Mouse (Mus musculus) lung, postnatal 14 days (tissue): ENCODE measurements around the gene Spen.
"Not testable (repeated sequence)": the region's sequence is repeated elsewhere in the genome, so short reads cannot be mapped to it uniquely, and the experiment has no call there.

Experiments used
- DNase-seq: peaks from one replicate; pipeline ENCODE4 v3.0.0; 2021

The Spen gene

GRCm38 (mm10) chr4:141559131-141559897 is 20.9 kb upstream of the Spen start:
- DNase-seq = peak; percentile 70

DNA sequence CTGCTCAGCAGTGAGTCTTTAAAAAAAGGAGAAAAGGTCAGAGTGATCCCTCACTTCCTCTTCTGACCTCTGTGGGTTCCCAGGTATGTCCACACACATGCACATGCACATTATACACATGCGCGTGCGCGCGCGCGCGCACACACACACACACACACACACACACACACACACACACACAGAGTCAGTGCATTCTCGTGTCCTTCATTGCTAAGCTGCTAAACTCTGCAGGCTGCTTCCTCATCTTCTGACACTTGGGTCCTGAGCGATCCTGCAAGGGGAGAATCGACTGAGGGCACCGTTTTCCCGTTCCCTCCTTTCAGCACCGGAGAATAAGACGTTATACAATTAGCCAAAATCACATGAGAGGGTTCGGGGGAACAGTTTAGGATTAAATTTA is 20.3 kb upstream of the Spen start:
- DNase-seq = no peak

- not testable (repeated sequence) for DNase-seq
Observed at GRCm38 (mm10) chr4:141556163-141556562, 17.8 kb upstream of the Spen start.

GRCm38 (mm10) chr4:141554255-141554865 is 16.0 kb upstream of the Spen start:
- not testable (repeated sequence) for DNase-seq

- DNase-seq = no peak
Observed at GRCm38 (mm10) chr4:141552484-141552883, 14.1 kb upstream of the Spen start.

- no peak for DNase-seq
Observed at GRCm38 (mm10) chr4:141547299-141547698, 8.9 kb upstream of the Spen start.

DNA sequence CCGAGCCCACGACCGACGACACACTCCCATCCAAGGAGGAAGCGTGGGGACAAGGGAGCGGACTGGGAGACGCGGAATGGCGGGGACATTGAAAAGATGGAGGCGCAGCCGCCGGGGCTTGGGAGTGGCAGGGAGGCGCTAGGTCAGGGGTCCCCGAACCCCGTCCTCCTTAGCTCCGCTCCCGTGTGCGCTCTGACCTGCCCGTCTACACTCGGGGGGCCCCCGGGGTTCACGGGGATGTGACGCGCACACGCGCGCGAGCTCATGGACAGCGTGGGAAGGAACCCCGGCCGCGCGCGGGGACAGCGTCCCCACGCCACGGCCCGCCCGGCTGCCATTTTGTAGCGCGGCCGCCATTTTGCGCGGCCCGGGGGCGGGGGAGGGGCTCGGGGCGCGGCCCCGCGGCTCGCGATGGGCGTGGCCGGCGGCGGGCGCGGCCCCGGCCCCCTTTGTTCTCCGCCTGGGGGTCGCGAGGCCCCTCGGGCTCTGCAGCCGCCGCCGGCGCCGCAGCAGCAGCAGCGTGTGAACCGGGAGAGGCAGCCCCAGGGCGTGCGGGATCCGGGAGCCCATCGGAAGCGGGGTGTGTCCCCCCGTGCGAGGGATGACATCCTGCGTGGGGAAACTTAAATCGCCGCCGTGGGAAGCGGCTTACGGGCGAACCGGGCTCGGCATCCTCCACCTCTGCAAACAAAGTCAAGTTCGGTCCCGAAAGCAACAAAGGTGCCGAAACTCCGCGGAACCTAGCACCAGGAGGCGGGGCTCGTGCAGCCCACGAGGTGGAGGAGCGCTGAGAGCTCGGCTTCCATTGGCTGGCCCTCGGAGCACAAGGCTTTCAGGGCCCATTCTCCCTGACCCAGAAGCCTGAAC is 8.2 kb upstream of the Spen start:
- peak; percentile 84 for DNase-seq

DNA sequence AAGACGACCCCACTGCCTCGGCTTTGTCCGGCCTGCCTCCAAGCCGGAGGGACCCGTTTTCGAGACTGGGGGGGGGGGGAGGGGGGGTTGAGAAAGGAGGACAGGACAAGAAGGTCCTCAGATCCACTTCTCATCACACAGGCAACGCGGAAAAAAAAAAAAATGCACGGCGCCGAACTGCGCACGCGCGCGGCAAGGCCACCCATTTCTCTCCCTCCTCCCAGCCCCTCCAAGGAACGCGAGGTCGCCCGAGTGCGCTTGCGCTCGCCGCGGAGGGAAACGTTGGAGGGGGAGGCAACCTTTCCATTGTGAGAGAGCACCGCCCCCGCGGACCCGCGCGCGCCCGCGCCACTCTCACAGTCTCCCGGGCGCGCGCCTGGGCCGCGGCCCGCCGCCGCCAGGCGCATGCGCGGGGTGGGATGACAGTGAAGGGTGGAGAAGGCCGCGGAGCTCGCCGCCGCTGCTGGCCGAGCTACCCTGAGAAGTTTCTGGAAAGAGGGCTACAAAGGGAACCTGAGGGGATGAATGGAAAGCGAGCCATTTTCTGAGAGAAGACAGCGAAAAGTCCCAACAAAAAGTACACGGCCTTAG is 7.4 kb upstream of the Spen start:
- peak; percentile 99 for DNase-seq

DNA sequence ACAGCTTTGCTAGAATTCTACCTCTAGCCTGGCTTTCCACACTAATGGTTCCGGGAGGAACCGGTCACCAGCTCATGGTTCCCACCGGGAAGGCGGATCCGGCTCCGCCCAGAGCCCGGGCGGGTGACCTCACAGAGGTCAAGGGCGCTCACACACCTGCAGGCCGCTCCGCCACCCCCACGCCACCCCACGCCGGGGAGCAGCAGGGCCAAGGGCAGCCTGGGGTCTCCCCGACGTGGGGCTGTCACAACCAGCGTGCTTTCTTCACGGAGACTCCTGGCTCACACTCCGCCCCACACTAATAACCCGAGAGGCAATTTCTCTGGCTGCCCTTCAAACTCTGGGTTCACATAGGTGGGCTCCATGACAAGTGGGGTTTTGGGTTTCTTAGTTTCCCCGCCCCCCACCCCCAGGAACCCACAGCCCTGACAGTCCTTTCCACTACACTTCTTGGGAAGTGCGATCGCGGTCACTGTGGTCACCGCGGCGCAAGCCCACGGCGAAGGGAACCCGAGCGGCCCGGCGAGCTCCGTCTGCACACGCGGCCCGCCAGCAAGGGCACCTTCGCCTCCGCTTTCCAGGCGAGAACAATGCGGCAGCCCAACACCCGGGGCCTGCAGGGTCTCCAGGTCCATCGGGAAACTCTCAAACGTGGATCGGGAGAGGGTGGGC is 6.8 kb upstream of the Spen start:
- DNase-seq = peak; percentile 75

- DNase-seq = no peak
Observed at GRCm38 (mm10) chr4:141544536-141544935, 6.1 kb upstream of the Spen start.

- DNase-seq = no peak
Observed at GRCm38 (mm10) chr4:141543593-141543992, 5.2 kb upstream of the Spen start.

GRCm38 (mm10) chr4:141541851-141542250 is 3.5 kb upstream of the Spen start:
- no peak for DNase-seq

- no peak for DNase-seq
Observed at GRCm38 (mm10) chr4:141540844-141541243, 2.4 kb upstream of the Spen start.

- DNase-seq = no peak
Observed at GRCm38 (mm10) chr4:141539213-141539767, 893 bp upstream of the Spen start.

GRCm38 (mm10) chr4:141537706-141538407 is 540 bp downstream of the Spen start:
- peak; percentile 58 for DNase-seq

DNA sequence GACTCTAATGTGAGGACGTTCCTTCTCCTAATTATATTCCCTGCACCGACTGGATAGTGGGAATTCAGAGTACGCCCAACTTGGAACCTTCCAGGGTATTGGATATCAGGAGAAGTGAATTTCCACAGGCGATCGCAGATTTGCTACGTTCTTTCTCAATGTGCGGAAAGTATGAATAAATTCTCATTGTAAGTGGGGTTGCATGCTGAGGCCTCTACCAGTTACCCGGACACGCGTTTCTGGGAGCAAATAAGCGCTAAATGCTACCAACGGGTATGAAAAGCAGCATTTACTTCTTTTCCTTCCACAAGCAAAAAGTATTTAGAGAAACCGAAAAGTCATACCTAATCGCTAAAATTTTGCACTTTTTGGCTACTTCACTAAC is 1.2 kb downstream of the Spen start:
- no peak for DNase-seq

DNA sequence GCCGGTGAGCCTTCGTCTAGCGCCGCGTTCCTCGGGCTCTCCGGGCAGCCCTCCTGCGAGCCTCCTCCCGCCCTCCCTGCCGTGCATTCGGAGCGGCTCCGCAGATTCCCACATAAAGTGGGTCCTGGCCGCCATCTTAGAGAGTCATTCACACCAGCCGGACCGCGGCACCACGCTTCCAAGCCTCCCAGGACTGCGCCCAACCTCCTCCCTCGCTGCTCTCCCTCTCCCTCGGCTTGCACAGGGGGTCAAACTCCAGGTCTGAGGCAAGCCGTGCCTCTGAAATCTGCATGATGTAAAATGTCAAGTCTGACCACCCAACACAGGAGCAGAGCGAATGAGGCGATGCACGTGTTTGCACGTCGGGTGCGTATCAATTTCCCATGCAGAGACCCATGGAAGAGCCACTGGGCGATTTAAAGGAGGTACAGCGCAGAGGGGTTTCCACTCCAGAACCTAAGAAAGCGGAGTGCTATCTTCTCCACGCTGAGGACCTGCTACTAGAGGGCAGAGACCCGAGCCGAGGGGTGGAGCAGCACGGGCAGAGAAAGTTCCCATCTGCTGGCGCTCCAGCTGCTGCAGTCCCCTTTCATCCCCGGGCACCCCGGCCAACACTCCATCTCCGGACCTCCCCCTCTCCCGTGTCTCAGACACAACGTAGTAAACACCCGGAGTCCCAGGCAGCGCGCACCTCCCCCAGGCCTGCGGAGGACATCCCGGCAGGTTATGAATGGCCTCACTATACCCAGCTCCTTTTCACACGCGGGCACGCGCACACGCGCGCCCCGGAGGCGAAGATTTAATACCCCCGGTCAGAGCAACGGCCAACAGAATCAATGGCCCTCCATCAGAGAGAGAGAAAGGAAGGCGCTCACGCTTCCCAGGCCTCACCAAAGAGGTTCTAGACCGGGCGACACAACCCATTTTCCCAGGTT is 1.8 kb downstream of the Spen start:
- DNase-seq = peak; percentile 51

GRCm38 (mm10) chr4:141534947-141535680 is 3.3 kb downstream of the Spen start:
- peak; percentile 60 for DNase-seq

- no peak for DNase-seq
Observed at GRCm38 (mm10) chr4:141530979-141531378, 7.4 kb downstream of the Spen start.

GRCm38 (mm10) chr4:141528938-141529337 is 9.5 kb downstream of the Spen start:
- no peak for DNase-seq
